Mouse (Mus musculus): ENCODE measurements around the gene Larp4b.

DNA sequence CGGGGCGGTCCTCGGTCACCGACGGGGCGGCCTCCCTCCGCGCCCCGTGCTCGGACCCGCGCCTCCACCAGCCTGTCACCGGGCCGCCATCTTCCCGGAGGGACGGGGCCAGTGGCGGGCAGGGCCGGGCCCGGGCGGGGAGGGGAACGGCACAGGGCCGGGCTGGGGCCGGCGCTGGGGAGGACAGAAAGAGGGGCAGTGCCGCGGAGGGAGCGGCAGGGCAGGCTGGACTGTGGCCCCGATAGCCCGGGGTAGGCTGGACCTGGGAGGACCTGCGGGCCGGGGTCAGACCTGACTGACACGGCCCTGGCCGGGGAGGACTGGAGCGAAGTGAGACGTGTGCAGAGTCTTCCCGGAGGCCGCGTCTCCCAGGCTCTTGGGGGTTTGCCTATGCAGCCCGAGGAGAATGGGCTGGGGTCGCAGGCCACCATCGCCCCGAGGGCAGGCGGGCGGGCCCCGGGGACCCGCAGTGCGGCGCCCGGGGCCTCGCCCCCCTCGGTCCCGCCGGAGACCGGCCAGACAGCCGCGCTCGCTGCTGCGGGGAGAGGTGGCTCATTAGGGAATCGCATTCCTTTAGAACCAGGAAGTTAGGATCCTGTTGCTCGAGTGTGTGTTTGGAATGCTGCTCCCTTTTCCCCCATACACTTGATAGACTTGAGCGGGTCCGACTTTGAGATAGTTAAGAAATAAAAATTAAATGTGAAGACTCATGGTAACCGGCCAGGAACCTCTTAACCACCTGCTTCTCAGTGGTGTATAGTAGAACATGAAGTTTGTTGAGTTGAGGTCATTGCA, 702 bp downstream of the Larp4b start:
- TF ChIP-seq CTCF (IDR thresholded peaks at IDR 0.05; ENCODE audit: low read depth) = no peak
- TF ChIP-seq EP300 (optimal IDR thresholded peaks at IDR 0.05) = no peak

All from stomach, postnatal 0 days (tissue).